Mouse (Mus musculus) liver, postnatal 0 days (tissue): ENCODE measurements around the gene Sgms1. TPM values are rescaled to one million over a fixed set of nuclear protein-coding genes. Genes with fewer than 3 reads are reported as not detected.
A peak's percentile ranks its signal among the peaks of the same experiment; 100 is the strongest.
"Not testable (repeated sequence)": the region's sequence is repeated elsewhere in the genome, so short reads cannot be mapped to it uniquely, and the experiment has no call there.

Source experiments
- ATAC-seq: fragments of 200-750 bp; cut with Nextera tagmentation; 2 replicates; pipeline ENCODE4 v1.8.0; 2017; ENCODE audit warnings: mild to moderate bottlenecking, moderate library complexity
- DNase-seq: peaks from one replicate; pipeline ENCODE4 v3.0.0-alpha.2; 2016
- H3K27ac ChIP-seq: fragments of 300-500 bp; sonication (generic); 2 replicates; pipeline ENCODE4 v1.5.1; 2014; ENCODE audit warnings: antibody characterized with exemption, moderate library complexity, mild to moderate bottlenecking, low read depth
- H3K27me3 ChIP-seq: fragments of 300-500 bp; sonication (generic); 2 replicates; pipeline ENCODE4 v1.6.1; 2014; ENCODE audit warnings: low read length, control low read depth, mixed read lengths; ENCODE audit not compliant: insufficient read depth
- H3K36me3 ChIP-seq: fragments of 300-500 bp; sonication (generic); replicated peaks from 2 replicates; pipeline ENCODE4 v1.6.1; 2014; ENCODE audit warnings: mild to moderate bottlenecking, control low read depth, low read length, moderate library complexity, mixed read lengths; ENCODE audit not compliant: insufficient read depth
- H3K4me1 ChIP-seq: fragments of 300-500 bp; sonication (generic); 2 replicates; pipeline ENCODE4 v1.6.1; 2014; ENCODE audit warnings: antibody characterized with exemption, mild to moderate bottlenecking, control low read depth; ENCODE audit not compliant: insufficient read depth
- H3K4me2 ChIP-seq: fragments of 300-500 bp; sonication (generic); 2 replicates; pipeline ENCODE4 v1.6.1; 2014; ENCODE audit warnings: low read depth, mild to moderate bottlenecking, low read length, moderate library complexity, mixed read lengths
- H3K4me3 ChIP-seq: fragments of 300-500 bp; sonication (generic); 2 replicates; pipeline ENCODE4 v1.5.1; 2014; ENCODE audit warnings: low read depth, low read length
- H3K9ac ChIP-seq: fragments of 300-500 bp; sonication (generic); replicated peaks from 2 replicates; pipeline ENCODE4 v1.6.1; 2014; ENCODE audit warnings: mild to moderate bottlenecking, moderate library complexity
- H3K9me3 ChIP-seq: fragments of 300-500 bp; sonication (generic); 2 replicates; pipeline ENCODE4 v1.6.1; 2016; ENCODE audit warnings: mild to moderate bottlenecking, control low read depth, low read length, mixed read lengths
- CTCF ChIP-seq: sonication (generic); IDR thresholded peaks from 2 replicates; pipeline ENCODE4 v1.5.1; 2016; ENCODE audit warnings: antibody characterized with exemption, low read depth
- EP300 ChIP-seq: IDR thresholded peaks from 2 replicates; pipeline ENCODE4 v1.6.1; 2016; ENCODE audit warnings: antibody characterized with exemption, low read depth, mild to moderate bottlenecking
- WGBS: fragments of 180-500 bp; shearing (Covaris S2); extraction: QIAGEN DNeasy Blood & Tissue Kit; methylation state at CpG from one replicate; pipeline ENCODE4 v1.1.7; 2014; ENCODE audit not compliant: insufficient replicate concordance; 5-methylcytosine and 5-hydroxymethylcytosine counted together
- polyA plus RNA-seq: library from polyadenylated mRNA; unstranded; fragments of >200 nt; fragmentation: Nextera tagmentation; extraction: Ambion mirVana; gene quantifications from 2 replicates; pipeline ENCODE4 v1.2.1, GENCODE M21; 2015

Sgms1 gene
- polyA plus RNA-seq, 1 experiment from 2014 or later: 16.0 TPM

- no peaks in the 10 kb centered on the region for H3K27me3 ChIP-seq
- H3K9ac ChIP-seq: no peak overlapping the region
- H3K4me1 ChIP-seq: peaks cover 5% of the 10 kb centered on the region
- no peak for DNase-seq
- peak; percentile 48 for ATAC-seq
- H3K27ac ChIP-seq: no peak overlapping the region
- H3K36me3 ChIP-seq: peaks cover 12% of the 10 kb centered on the region
- 76% methylated on average over 4 of the region's 4 CpGs for WGBS
- no peak overlapping the region for H3K4me2 ChIP-seq
- H3K4me3 ChIP-seq: no peak overlapping the region
- H3K9me3 ChIP-seq: no peaks in the 10 kb centered on the region
- TF ChIP-seq EP300 (no peak), CTCF (no peak)
Measured at GRCm38 (mm10) chr19:32136888-32137625, 252.5 kb downstream of the Sgms1 start.

- H3K27me3 ChIP-seq, H3K4me3 ChIP-seq, H3K9me3 ChIP-seq, H3K4me1 ChIP-seq, ATAC-seq, H3K27ac ChIP-seq, H3K4me2 ChIP-seq, DNase-seq, H3K9ac ChIP-seq: not testable (repeated sequence)
- 94% methylated on average over 13 of the region's 17 CpGs for WGBS
- peaks cover 17% of the 10 kb centered on the region for H3K36me3 ChIP-seq
Measured at GRCm38 (mm10) chr19:32131707-32132488, 257.6 kb downstream of the Sgms1 start.

GRCm38 (mm10) chr19:32129281-32129680 lies 260.2 kb downstream of the Sgms1 start:
- DNase-seq (no peak), ATAC-seq (no peak)
- TF ChIP-seq EP300 (no peak), CTCF (no peak)
- Histone ChIP-seq H3K36me3 (peaks cover 29% of the 10 kb centered on the region), H3K27me3 (no peaks in the 10 kb centered on the region), H3K9me3 (no peaks in the 10 kb centered on the region), H3K4me3 (no peak overlapping the region), H3K27ac (no peak overlapping the region), H3K4me2 (no peak overlapping the region), H3K4me1 (no peaks in the 10 kb centered on the region), H3K9ac (no peak overlapping the region)
- 78% methylated on average over 8 of the region's 8 CpGs for WGBS

- Histone ChIP-seq H3K27me3 (no peaks in the 10 kb centered on the region), H3K4me1 (no peaks in the 10 kb centered on the region), H3K9me3 (no peaks in the 10 kb centered on the region), H3K36me3 (peaks cover 35% of the 10 kb centered on the region), H3K9ac (no peak overlapping the region), H3K27ac (no peak overlapping the region), H3K4me2 (no peak overlapping the region), H3K4me3 (no peak overlapping the region)
- 63% methylated on average over 10 of the region's 10 CpGs for WGBS
- DNase-seq (no peak), ATAC-seq (peak; percentile 73)
- TF ChIP-seq CTCF (peak; percentile 75), EP300 (no peak)
Measured at GRCm38 (mm10) chr19:32127180-32127850, 262.2 kb downstream of the Sgms1 start.

- no peak for ATAC-seq
- WGBS: 91% methylated on average over 9 of the region's 9 CpGs
Measured at GRCm38 (mm10) chr19:32124155-32124554, 265.4 kb downstream of the Sgms1 start.

GRCm38 (mm10) chr19:32123196-32123595 lies 266.3 kb downstream of the Sgms1 start:
- H3K27ac ChIP-seq: no peak overlapping the region
- H3K4me3 ChIP-seq: no peak overlapping the region
- no peaks in the 10 kb centered on the region for H3K27me3 ChIP-seq
- no peak for ATAC-seq
- peaks cover 38% of the 10 kb centered on the region for H3K36me3 ChIP-seq
- H3K9me3 ChIP-seq: no peaks in the 10 kb centered on the region
- no peak overlapping the region for H3K4me2 ChIP-seq
- H3K4me1 ChIP-seq: peaks cover 3% of the 10 kb centered on the region; the same call in 1 of the 2 replicates
- no peak overlapping the region for H3K9ac ChIP-seq
- DNase-seq: no peak
- no peak for TF ChIP-seq CTCF
- no peak for TF ChIP-seq EP300
- 92% methylated on average over 5 of the region's 5 CpGs for WGBS

More at GRCm38 (mm10) chr19:32124155-32124554, 265.4 kb downstream of the Sgms1 start:
- Histone ChIP-seq H3K27me3 (no peaks in the 10 kb centered on the region), H3K9ac (no peak overlapping the region), H3K4me2 (no peak overlapping the region), H3K4me1 (peaks cover 3% of the 10 kb centered on the region; the same call in 1 of the 2 replicates), H3K36me3 (peaks cover 41% of the 10 kb centered on the region), H3K9me3 (no peaks in the 10 kb centered on the region), H3K27ac (no peak overlapping the region), H3K4me3 (no peak overlapping the region)
- DNase-seq: no peak
- TF ChIP-seq CTCF (no peak), EP300 (no peak)
